Mouse (Mus musculus) CD4-positive, CD25-positive, alpha-beta regulatory T cell, adult 2 months (primary cell): Measurements from ENCODE around the gene Hamp.

Source experiments
- DNase-seq: peaks from one replicate; pipeline ENCODE4 v3.0.0-alpha.2; 2012; ENCODE audit warnings: low read depth, low spot score

The Hamp gene

GRCm38 (mm10) chr7:30943909-30944635 lies at the start of gene Hamp:
TSS of gene Hamp (minus strand) at chr7:30944032.
- no peak for DNase-seq

GRCm38 (mm10) chr7:30992148-30992547 lies 48.3 kb upstream of the Hamp start:
- no peak for DNase-seq

GRCm38 (mm10) chr7:30988519-30989162 lies 44.8 kb upstream of the Hamp start:
- DNase-seq, result no peak

- DNase-seq, result no peak
These were observed 41.5 kb upstream of the Hamp start for GRCm38 (mm10) chr7:30985357-30985756.

DNA sequence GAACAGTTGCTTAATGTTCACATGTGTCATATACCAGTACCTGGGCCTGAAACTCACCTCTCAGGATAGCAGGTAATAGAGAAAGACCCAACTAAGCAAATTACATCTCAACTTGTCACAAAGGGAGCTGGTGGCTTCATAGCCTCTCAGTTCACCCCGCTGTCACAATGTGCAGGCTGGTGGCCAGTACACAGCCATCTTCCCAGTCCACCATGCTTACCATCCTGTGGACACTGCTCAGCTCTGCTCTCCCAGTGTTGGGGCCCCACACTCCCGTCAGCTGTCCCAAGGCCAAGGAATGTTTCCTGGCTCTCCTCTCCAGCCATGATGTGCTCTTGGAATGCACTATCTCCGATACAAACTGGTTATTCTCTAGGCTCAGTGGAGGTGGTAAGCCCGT lies 37.9 kb upstream of the Hamp start:
- DNase-seq, result no peak

DNA sequence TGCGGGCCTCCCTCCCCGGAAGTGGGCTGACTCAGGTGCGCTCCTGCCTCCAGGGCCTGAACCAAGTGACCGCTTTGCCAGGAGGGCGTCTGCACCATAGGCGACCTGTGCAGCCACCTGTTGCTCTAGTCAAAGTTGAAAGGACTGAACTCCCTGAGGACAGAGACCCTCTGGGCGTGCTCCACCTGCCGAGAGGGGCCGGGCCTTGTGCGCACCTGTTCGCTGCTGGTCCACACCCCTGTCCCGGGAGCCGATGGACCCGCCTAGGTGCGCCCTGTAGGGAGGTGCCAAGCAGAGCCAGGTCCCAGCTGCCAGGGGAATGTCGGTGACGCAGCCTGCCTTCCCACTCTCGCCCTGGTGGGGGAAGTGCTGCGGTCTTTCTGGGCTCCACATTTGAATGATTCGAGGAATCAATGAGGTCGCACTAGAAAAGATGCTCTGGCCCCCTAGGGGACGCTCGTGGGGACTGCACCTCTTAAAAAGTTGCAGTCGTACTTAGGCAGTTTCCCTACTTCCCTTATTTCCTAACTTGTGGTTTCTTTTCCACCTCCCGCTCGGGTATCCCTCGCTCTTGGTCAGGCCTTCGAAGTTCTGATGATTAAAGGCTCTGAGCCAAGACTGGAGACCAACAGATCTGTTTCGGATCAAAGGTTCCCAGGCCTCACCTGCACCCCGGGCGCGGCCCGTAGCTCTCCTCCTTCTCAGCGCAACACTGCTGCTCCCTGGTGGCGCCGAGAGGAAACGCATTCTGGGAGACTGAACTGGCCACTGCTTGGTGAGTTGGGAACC lies 29.9 kb upstream of the Hamp start, which contains the start of gene Fam187b:
Gene Fam187b, plus strand, starts transcription at position 290 of the 789 bp plus-strand sequence.
- DNase-seq, result peak; percentile 94

GRCm38 (mm10) chr7:30973251-30973500 lies 29.3 kb upstream of the Hamp start, which contains the start of gene Lsr:
TSS of gene Lsr (minus strand) at chr7:30973464.
- no peak for DNase-seq

- no peak for DNase-seq
These were observed 28.8 kb upstream of the Hamp start for GRCm38 (mm10) chr7:30972426-30973250.

DNA sequence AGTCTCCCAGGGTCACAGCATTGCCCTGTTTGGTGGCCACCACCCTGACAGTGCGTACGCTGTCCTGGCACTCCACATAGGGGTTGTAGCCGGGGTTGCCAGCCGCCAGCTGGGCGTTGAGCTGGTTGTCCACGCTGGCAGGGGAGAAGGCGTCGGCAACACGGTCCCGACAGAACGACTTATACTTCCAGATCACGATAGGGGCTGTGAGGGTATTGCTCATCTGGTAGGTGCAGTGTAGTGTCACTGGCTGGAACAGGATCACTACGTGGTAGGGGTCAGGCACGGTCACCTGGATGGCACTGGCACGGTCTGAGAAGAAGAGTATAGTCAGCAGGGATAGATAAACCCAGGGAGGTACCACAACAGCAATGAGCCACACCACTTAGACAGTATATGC lies 28.1 kb upstream of the Hamp start:
- no peak for DNase-seq

- no peak for DNase-seq
These were observed 25.3 kb upstream of the Hamp start for GRCm38 (mm10) chr7:30969174-30969573.

DNA sequence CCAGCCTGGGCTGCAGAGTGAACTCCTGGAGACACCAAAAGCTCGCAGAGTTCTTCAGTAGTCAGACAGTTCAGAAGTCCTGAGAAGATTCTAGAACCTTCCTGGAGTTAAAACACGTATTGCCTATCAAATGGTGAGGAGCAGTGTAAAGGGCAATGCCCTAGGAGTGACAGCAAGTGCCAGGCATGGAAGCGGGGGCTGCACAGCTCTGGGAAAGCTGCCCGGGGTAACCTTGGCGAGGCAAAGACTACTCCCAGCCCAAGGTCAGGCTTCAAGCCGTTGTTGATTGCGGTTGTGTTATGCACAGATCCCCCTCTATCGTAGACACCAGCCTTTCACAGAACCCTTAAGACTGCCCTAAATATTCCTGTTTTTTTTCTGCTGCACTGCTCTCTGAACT lies 24.8 kb upstream of the Hamp start:
- DNase-seq, result no peak

DNA sequence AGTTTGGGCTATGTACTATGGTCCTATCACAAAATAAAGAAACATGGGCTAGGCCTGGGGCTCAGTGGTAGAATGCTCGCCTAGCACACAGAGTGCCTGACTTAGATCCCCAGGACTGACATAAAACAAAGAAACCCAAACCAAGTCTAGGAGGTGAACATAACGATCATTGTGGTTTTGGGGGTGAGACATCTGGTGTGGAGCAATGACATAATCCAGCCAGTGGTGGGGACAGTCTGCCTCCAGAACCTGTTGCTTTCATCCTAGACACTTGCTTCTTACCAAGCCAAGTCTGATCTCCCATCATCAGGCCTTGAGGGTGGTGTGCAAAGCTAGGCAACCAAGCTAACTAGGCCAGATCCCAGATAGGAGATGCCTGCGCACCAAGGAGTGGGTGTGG lies 22.8 kb upstream of the Hamp start:
- no peak for DNase-seq

DNA sequence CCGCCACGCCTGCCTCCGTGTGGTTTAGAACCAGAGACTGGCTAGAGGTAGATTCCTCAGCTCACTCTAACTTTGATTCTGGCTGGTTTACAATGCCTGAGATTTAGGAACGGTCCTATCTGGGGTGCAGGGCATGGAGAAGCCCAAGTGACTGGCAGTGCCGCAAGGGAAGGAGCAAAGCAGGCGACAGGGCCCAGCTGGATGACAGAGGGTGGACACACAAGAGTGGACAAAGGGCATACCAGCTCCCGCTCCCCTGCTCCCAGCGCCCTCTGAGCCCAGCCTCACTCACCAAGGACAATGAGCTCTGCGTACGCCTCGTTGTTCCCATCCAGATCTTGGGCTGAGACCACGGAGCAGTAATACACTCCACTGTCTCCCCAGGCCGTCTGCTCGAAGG lies 21.8 kb upstream of the Hamp start:
- DNase-seq, result no peak

DNA sequence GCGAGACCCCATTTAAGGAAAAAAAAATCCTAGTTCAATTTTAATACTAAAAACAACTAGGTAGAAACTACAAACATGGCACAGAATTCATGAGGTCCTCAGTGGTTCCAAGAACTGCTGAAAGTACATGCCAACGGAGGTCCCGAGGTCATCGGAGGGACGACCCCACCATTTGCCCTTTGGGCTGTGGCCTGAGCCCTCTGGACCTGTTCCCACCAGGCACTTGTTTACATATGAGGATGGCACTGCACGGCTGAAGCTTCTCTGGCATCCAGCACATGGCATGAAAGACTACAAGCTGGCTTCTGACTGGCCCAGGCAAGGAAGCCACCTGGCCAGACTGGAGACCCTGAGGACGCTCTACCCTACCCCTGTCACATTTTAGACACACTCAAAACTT lies 20.5 kb upstream of the Hamp start:
- no peak for DNase-seq

- no peak for DNase-seq
These were observed 19.0 kb upstream of the Hamp start for GRCm38 (mm10) chr7:30962862-30963261.

- no peak for DNase-seq
These were observed 16.0 kb upstream of the Hamp start for GRCm38 (mm10) chr7:30959786-30960349.

DNA sequence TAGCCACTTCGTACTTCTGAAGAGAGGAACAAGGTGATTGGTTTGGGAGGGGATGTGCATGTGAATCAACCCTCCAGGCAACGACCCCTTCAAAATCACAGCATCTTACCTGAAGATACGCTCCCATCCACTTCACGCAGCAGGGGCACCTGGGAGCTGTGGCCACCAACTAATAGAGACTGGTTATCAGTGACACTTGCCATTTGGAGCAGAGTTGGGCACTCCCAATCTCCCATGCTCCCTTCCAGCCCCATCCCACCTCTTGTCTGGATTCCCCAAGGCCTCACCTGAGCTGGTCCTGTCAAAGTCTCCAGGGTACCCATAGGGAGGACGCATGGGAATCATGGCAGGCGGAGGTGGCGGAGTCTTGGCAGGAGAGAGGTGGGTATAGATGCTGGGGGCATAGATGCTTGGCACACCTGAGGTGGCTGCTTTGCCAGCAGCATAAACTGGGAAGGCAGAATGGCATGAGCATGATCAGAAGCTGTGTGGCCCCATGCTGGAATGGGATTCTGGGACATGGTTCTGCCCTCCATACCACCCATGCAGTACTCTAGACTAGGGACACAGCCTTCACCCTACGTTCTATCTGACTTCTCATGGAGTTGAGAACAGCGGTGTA lies 15.1 kb upstream of the Hamp start:
- no peak for DNase-seq

DNA sequence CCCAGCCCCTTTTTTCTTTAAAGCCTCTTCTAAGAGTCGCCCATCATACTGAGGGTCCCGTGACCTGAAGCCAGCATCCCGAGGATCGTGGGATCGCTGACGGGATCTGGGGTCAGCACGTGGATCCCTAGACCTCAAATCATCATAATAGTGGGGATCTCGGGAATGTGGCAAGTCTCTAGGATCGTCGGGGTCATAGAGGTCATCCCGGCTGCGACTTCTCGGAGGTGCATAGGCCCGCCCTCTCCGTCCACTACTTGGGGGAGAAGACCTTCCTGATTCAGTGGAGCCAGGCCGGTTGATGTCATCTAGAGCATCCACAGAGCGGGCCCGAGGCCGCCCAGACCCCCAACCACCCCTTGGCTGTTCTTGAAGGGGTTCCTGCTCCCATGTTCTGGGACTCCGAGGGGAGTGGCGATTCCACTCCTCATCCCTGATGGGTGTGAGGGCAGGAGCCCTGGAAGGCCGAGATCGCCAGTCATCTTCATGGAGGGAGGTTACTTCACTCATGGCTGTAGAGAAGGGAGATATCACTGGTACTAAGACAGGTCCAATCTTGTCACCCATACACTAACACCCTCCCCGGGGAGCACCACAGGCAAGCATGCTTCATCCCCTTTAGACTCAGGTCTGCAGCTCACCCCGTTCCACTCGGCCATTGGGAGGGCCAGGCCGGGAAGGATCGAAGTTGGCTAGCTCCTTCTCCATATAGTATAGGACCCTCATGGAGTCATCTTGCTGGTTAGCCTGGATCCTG lies 14.5 kb upstream of the Hamp start:
- DNase-seq, result no peak

GRCm38 (mm10) chr7:30957367-30957783 lies 13.5 kb upstream of the Hamp start:
- DNase-seq, result peak; percentile 95

- peak; percentile 89 for DNase-seq
These were observed 13.0 kb upstream of the Hamp start, which contains the start of gene Usf2 for GRCm38 (mm10) chr7:30956756-30957366. TSS of gene Usf2 (minus strand) at chr7:30956803.
